Mouse (Mus musculus) spleen, adult 12 weeks (tissue): ENCODE data around the gene Tdrd3.

ENCODE experiments used
- DNase-seq: peaks from one replicate; pipeline ENCODE4 v3.0.0; 2022; ENCODE audit warnings: low spot score

Tdrd3 gene

GRCm38 (mm10) chr14:87451645-87452443 is 35.4 kb downstream of the Tdrd3 start:
- DNase-seq, result peak; percentile 54

GRCm38 (mm10) chr14:87455630-87456175 is 39.3 kb downstream of the Tdrd3 start:
- no peak for DNase-seq

GRCm38 (mm10) chr14:87459777-87460176 is 43.3 kb downstream of the Tdrd3 start:
- no peak for DNase-seq

GRCm38 (mm10) chr14:87461543-87461942 is 45.1 kb downstream of the Tdrd3 start:
- no peak for DNase-seq

- DNase-seq, result peak; percentile 38
These were observed 47.7 kb downstream of the Tdrd3 start for GRCm38 (mm10) chr14:87463963-87464654.

- no peak for DNase-seq
These were observed 48.2 kb downstream of the Tdrd3 start for GRCm38 (mm10) chr14:87464655-87465054.

GRCm38 (mm10) chr14:87467586-87467985 is 51.1 kb downstream of the Tdrd3 start:
- DNase-seq, result no peak

- no peak for DNase-seq
These were observed 55.1 kb downstream of the Tdrd3 start for GRCm38 (mm10) chr14:87471521-87471920.

GRCm38 (mm10) chr14:87472782-87473181 is 56.3 kb downstream of the Tdrd3 start:
- DNase-seq, result no peak

GRCm38 (mm10) chr14:87475721-87476359 is 59.4 kb downstream of the Tdrd3 start:
- DNase-seq, result no peak

- DNase-seq, result no peak
These were observed 62.0 kb downstream of the Tdrd3 start for GRCm38 (mm10) chr14:87478339-87478951.

GRCm38 (mm10) chr14:87485888-87486287 is 69.4 kb downstream of the Tdrd3 start:
- no peak for DNase-seq

GRCm38 (mm10) chr14:87497955-87498594 is 81.6 kb downstream of the Tdrd3 start:
- DNase-seq, result no peak

GRCm38 (mm10) chr14:87505924-87506323 is 89.5 kb downstream of the Tdrd3 start:
- DNase-seq, result no peak

- no peak for DNase-seq
These were observed 98.8 kb downstream of the Tdrd3 start for GRCm38 (mm10) chr14:87515281-87515680.

- no peak for DNase-seq
These were observed 100.9 kb downstream of the Tdrd3 start for GRCm38 (mm10) chr14:87517381-87517780.

GRCm38 (mm10) chr14:87531847-87532246 is 115.4 kb downstream of the Tdrd3 start:
- DNase-seq, result no peak

- DNase-seq, result no peak
These were observed 120.8 kb downstream of the Tdrd3 start for GRCm38 (mm10) chr14:87537127-87537819.

- no peak for DNase-seq
These were observed 133.5 kb downstream of the Tdrd3 start for GRCm38 (mm10) chr14:87549986-87550385.

- DNase-seq, result no peak
These were observed 135.8 kb downstream of the Tdrd3 start for GRCm38 (mm10) chr14:87552211-87552610.

- no peak for DNase-seq
These were observed 147.4 kb downstream of the Tdrd3 start for GRCm38 (mm10) chr14:87563841-87564240.
